Mouse (Mus musculus): Measurements from ENCODE around the gene Slc47a2.

Slc47a2 gene

DNA sequence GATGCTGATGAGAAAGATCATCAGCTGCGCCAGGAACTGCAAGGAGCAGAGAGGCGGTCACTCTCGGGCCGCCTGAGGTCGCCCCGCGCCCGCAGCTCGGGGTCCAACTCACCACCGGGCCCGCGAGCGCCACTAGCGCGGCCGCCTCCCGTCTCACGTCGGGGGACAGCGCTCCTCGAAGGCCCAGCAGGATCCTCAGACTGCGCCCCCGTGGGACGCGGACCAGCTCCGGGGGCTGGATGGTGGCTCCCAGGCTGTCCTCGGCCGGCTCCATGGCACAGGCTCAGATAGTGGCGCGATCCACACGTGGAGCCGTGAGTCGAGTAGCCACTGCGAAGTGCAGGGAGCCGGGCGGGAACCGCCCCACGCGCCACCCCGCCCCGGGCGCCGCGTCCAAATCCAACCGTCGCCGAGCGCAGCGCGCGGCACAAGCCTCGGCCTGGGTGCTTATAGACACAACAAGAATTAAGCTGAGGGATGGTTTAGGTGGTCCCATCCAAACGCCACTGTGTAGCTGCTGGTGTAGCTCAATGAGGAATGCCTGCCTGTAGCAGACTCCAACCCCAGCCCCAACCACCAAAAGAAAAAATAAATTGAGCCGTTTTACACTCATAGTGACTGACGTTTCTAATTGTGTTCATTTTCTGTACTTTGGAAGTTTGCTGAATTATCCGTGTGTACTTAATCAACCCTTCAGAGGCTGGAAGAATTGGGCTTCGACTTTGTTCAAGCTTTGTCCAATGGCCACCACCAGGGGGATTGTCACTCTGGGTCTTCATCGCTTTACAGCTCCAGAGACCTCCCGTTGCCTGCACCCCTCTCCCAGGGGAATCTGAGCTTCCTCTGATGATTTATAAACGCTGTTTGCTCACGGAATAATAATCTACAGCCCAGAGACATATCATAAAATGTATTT is at the start of gene Slc47a2:
Gene Slc47a2, minus strand, starts transcription at position 356 of the 916 bp plus-strand sequence.
- peak; percentile 50 for DNase-seq

DNA sequence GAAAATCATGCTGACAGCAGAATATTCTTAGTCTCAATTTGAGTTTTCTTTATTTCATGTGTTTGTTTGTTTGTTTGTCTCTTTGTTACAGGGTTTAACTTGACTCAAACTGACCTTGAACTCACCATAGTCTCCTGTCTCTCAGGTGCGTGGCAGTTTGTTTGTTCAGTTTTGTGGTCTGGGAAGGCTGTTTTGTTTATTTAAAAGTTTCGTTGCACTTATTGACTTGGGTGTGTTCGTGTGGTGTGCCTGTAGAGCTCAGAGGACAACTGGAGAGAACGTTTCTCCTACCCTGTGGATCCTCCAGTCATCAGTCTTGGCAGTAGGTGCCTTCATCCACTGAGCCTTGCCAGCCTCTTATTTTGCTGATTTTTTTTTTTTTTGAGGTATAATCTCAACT is 46.3 kb upstream of the Slc47a2 start:
- no peak for DNase-seq

DNA sequence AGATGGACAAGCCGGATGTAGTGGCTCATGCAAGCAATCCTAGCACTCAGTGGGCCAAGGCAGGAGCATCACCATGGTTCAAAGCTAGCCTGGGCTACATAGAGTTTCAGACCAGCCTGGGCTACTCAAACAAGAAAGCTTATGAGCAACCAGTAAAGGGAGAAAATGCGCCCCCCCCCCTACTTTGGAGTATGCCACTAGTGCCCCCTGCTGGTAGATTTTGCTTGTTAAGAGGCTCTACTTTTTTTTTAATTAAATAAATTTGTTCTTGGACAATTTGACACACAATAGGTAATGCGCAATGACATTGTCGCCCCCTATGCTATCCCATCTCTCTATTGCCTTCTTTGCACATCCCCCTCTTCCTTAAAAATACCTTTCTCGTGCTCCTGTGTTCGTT is 45.4 kb upstream of the Slc47a2 start:
- peak; percentile 68 for DNase-seq

DNA sequence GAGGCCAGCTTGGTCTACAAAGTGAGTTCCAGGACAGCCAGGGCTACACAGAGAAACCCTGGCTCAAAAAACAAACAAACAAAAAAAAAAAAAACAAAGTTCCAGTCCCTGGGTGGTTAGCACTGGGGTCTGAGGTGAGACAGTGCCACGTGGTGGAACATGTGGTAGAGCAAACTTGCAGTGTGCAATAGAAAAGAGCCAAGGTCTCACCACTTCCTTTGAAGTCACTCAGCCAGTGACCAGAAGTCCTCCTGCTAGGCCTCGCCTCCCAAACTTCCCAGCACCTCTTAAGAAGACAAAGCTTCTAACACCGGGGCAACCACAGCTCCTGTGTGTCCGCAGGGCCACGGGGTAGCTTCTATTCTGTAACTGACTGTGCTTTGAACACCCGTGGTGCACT is 44.6 kb upstream of the Slc47a2 start:
- no peak for DNase-seq

DNA sequence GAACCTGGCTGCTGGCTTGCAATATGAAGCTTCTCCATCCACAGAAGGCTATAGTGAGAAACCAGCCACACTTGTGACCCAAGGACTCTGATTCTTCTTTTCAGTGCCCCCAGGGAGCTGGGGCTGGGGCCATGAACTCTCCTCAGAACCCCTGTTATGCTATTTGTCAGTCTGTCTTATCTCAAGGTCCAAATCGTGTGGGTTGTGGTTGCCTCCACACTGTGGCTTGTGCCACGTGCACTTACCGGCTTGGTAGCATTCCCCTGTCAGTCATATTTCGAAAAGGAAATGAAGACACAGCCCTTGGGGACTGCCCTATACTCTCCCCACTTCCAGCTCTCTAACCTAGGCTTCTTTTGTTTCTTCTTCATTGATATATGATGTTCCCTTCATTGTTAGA is 43.1 kb upstream of the Slc47a2 start:
- DNase-seq: no peak

DNA sequence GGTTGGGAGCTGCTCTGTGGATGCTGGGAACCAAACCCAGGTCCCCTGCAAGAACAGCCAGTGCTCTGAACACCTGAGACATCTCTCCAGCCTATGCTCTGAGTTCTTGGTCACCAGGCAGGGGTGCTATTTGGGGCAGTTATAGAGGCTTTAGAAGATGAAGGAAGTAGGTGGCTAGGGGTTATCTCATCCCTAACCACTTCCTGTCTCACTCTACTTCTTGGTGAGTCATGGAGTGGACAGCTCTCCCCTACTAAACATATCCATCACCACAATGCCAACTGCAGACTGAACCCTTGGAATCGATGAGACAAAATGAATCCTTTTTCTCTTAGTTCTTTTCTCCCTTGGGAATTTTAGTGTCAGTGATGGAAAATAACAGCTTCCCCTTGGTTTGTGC is 38.6 kb upstream of the Slc47a2 start:
- DNase-seq: no peak

DNA sequence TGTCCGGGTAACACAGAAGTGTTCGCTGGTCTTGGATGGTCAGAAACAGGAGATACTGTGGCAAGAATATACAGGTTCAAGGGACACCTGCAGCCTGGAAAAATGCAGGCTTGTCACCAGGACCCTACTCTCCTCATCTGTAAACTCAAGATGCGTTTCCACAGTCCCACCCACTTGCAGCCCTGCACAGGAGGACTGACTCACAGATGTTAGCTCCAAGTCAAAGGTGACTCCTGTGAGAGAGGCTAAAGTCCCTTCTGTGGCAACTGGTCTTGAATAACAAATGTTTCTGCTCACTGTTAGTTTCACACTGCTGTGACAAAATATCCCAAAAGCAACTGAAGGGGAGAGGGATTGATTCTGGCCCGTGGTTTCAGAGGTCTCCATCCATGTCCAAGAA is 36.0 kb upstream of the Slc47a2 start:
- no peak for DNase-seq

DNA sequence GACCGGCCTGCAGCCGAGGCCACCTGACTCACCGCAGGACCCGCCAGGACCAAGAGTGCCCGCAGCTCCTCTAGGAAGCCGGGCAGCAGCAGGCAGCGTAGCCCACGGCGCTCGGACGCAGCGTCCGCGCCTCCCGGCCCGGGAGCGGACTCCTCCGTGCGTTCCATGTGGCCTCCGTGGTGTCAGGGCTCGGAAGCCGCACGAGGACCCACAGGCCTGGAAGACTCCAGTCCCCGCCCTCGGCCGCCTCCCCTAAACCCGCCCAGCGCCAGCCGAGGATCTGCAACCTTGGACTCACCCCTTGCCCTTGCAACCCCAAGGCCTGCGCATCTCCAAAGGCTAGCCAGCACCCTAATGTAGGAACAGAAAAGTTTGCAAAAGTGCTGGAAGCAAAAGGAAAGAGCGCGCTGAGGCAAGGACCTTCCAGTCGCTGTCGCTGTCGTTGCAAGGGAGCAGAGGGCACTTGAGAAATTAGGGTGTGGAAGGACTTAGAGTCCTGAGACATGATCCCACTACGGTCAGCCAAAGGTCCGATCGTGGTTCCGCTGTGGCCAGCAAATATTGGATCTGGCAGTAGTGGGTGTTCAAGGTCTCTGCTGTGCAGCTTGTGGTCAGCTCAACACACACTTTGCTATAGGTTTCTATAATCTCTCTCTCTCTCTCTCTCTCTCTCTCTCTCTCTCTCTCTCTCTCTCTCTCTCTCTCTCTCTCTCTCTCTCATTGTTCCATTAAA is 35.4 kb upstream of the Slc47a2 start, which contains the start of gene Slc47a1:
Gene Slc47a1, minus strand, starts transcription at position 465 of the 733 bp plus-strand sequence.
- no peak for DNase-seq

DNA sequence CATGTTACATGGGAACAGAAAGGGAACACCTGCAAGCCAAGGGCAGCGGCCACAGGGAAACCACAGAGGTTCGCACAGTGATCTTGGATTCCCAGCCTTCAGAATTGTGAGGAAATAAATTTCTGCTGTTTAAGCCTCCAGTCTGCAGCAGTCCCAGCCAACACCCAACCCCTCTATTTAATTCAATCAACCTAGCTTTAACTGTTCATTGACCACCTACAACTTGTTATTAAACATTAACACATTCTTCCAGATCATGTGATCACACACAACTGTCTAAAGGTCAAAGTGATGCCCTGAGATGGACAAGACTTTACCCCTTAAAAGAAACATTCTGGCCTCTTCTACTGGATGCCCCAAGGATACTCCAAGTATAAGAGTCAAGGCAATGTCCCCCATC is 26.0 kb upstream of the Slc47a2 start:
- DNase-seq: no peak

DNA sequence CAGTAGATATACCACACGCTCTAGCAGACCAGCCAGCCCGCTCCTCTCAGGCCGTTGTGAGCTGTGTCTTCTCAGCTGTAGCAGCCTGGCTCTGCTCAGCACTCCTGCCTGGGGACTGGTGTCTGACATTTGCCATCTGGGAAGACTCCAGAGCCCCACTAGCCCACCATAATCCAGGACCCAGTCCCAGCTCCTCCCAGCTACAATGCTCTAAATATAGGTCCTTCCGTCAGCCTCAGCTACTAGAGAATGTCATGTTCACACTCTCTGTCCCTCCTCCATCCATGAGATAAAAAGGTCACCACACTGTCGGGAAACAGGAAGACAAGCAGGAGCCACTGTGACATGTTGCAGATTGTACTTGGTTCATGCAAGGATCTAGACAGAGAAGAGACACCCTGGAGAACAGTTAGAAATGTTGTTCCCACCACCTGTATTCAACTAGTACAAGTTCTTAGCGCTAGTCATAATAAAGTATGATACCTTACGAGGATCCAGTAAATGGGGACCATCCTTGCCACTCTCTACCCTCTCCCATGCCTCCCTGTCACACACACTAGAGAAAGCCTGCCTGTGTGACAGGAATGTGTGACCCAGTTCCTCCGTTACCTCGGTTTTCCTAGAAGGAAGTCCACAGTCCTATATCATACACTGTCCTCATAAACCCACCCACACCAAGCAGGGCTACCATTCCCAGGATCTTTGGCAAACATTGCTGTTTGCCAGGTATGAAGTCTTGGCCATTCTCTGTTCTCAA is 24.0 kb upstream of the Slc47a2 start:
- DNase-seq: no peak

DNA sequence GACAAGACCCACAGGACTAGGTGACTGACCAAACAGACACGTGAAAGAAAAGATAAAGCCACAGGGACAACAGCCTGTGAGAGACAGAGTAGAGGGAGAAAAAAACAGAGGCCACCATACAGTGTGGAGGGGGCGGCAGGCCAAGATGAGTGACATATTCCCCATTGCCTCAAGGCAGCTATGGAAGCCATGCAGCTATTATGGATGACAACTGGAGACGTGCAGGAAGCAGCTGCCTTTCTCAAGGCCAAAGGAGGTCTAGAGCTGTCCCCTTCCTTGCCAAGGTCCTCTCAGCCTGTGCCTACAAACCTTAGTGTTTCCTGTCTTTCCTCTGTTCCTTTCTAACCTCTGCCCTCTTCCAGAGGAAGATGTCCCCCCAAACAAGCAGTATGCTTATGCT is 23.3 kb upstream of the Slc47a2 start:
- no peak for DNase-seq

DNA sequence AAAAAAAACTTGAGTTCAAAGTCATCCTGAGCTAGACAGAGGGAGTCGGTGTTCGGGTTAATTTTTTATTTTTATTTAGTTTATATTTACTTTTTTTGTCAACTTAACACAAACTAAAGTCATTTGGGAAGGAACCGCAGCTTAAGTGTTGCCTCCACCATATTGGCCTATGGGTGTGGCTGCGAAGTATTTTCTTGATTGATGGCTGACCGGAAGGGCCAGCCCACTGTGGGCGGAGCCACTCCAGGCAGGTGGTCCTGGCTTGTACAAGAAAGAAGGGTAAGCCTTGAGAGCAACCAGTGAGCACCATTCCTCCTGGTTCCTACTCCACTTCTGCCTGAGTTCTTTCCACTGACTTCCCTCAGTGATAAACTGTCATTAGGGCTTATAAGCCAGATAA is 21.4 kb upstream of the Slc47a2 start:
- DNase-seq: no peak

DNA sequence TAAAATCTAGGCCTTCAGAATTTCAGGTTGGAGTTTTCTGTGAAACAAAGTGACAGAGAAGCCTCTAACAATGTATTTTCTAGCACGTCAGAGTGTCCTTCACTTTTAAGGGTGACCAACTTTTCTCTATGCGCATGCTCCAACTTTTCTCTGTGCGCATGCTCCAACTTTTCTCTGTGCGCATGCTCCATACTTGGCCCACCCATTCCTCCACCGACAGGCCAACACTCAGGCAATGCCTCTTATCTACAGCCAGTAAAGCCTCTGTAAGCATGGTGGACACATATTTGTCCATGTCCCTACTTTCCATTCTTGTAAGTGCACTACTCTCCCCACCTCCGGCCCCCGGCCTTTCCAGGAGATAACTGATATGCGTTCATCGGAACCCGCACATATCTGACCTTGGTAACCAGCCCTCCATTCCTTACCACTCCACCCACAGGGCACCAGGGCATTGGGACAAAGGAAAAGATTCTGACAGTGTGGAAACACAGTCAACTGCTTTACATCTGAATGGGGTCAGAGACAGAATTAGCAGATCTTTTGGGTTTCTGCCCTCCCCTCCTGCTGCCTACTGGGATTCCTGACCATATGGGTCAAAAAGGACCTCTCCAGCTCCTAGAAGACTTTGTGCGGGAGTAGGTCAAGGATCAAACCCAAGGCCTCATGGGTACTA is 19.0 kb upstream of the Slc47a2 start:
- DNase-seq: no peak

DNA sequence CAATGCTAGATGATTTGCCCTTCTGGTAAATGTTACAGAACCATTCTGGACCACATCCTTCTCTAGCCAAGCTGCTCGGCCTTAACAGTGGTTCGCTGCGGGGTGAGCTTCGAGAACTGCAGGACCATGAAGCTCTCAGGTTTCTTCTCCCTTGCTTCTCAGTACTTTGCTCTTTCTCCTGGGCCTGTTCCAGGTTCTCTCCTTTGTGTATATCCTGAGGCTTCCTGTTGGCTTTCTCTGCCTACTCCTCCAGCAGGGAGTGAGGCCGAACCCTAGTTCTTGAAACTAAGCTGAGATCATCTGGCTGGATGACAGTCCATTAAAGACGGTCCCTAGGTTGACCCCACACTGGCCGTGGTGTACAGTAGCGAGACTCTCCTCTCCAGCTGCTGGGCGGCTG is 13.9 kb upstream of the Slc47a2 start:
- no peak for DNase-seq

DNA sequence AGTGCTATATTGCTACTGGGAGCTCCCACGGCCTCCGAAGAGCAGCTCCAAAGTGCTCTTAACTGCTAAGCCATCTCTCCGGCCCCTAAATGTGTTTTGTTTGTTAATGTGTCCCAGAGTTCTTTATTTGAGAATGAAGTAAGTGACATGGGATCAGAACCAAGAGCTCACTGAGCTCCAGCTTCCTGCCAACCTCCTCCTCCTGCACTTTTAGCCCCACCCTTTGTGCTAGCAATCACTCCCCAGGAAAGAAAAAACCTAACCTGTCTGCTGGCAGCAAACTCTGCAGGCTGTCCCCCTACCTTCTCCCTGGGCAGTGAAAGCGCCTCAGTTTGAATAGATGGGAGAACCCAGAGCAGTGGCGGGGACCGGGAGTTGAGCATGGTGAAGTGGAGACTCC is 13.5 kb upstream of the Slc47a2 start:
- no peak for DNase-seq

DNA sequence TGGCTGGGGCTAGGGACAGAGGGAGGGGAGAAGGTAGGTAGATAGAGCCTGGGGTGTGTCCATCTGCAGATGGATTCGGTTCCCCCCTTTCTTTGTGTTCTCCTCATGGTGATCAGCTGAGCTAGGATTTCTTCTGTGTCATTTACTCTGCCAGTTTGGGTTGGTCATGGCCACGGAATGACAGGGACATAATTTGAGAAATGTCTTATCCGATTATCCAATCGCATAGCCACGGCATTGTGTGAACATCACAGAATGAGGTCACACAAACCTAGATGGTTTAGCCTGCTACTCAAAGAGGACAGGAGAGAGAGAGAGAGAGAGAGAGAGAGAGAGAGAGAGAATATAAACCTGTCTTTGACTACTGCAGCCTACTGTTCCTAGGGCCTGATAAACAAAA is 12.7 kb upstream of the Slc47a2 start:
- no peak for DNase-seq

DNA sequence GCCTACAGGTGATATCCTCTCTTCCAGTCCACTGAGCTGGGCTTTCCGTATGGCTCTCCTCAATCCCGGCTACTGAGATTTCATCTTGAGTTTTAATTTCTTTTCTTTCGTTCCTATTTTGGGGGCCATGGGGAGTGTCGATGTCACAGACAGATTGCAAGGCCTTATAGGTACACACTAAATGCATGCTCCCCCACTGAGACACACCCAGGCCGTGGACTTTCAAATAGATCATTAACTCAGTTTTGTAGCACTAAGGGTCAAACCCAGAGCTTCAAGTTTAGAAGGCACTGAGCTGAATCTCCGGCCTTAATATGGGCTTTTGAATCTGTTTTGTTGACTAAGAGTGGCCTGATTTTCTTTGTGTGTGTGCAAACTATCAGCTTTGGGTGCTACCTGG is 11.7 kb upstream of the Slc47a2 start:
- DNase-seq: no peak

DNA sequence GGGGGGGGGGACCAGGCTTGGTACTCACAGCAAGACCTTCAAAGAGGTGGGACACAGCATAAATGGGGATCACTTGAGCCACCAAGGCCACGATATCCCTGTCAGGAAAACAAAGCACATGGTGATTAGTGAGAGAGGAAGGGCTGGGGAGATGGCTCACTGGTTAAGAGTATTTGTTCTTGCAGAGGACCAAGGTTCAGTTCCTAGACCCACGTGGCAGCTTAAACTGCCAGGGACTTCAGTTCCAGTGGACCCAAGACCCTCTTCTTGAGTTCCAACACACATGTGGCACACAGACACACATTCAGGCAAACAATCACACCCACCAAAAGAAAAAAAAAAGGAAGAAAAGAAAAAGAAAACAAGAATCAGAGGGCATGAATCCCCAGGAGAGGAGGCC is 10.4 kb upstream of the Slc47a2 start:
- DNase-seq: no peak

DNA sequence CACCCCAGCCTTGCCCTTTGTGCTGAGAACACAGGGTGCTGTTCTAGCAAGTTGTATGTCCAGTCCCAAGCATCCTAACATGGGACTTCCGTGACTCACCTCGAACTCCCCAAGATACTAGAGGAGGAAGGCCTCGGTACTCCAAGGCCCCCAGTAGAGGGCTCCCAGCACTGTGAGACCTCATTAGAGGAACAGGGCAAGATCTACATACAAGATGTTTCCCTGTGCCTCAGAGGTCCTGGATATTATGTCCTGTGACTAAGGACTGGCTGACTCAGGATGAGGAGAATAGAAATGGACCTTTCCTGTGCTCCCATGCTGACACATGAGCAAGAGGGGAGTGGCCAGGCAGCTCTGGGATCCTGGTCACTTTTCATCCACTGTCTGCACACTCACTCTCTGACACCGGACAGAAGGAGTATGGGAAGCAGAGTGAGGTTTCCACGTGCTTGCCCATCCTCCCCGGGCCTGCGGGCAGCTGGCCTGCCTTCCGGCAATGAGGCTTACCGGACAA is 9.5 kb upstream of the Slc47a2 start:
- DNase-seq: no peak

DNA sequence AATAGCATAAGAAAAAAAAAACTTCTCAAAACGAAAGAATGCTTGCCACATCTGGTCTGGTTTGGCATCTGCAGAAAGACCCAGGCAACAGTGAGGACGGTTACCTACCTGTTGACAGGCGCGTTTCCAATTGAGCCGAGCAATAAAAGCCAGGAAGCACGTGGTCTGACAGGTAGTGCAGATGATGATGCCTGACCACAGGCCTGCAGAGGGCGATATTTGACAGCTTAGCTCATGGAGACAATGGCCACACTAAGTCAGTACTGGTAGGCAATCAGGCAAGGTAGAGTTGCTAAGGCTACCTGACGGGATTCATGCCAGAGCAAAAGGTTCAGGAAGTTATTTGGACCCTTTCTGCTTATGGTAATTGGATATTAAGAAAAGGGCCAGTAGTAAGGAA is 6.7 kb upstream of the Slc47a2 start:
- DNase-seq: peak; percentile 85

DNA sequence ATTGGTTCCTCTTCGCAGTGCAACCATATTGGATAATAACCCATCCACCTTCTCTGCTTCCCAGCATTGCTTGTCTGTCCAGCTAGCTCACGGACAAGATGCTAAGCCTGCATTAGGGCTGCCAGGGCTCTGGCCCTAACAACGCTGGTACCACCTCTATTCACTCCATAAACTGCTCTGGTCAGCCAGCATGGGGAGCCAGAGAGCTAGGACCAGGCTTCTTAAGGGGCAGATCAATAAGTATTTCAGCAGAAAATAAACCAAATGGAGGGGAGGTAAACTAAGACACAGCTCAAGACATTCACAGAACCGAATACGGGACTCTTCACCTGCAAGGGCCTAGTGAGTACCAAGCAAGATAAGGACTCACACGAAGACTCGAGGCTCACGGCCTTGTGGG is 3.5 kb upstream of the Slc47a2 start:
- DNase-seq: no peak

DNA sequence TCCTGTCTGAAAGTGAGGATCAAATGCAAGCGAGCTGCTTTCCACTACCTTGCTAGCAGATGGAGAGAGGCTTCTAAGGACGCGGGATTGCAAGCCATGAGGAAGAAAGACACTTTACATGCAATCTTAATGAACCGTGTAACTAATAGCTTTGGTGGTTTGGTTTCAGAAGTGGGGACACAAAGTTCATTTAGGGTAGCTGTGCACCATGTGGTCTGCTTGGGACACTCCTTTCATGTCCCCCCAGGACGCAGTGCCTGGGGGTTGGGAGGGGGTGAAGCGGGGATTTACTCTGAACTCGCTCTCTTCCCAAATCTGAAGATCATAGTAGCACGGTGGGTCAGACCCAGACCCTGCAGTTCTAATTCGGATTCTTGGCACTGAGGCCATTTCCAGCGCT is 689 bp downstream of the Slc47a2 start:
- DNase-seq: no peak

DNA sequence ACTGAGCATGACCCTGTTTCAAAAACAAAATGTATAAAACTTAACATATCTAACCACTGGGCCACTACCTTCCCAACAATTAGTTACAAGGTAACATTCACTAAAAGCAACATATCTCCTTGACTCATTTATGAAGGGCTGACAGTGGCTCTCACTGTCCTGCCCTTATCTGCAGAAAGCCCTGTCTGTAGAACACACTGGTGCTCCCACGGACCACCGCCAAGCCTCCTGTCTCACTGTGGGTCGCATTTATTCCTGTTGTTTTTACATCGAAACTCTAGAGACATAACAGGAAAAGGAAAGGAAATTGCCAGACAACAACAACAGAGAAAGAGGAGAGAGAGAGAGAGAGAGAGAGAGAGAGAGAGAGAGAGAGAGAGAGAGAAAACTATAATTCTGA is 1.4 kb downstream of the Slc47a2 start:
- no peak for DNase-seq

All from thymus, postnatal 14 days (tissue).